ENCODE assay signal across 12 mouse cellular contexts in the genomic region with DNA sequence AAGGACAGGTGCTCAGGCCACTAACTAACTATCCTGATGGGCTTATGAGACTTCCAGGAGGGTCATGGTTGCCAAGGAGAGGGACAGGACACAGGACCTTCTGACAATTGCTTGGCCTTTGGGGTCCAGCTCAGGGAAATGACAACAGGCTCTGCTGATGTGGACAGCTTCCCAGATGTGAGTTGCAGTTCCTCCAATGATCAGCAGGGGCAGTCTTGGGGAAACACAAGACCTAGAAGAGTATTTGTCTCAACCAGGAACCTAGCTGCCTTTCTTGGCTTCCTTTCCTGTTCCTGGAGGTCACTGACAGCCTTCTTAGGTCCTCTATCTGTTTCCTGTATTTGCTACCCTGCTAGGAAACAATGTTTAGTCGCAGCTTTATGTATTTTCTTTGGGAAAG. TPM values are rescaled to one million over a fixed set of nuclear protein-coding genes. Genes with fewer than 3 reads are reported as not detected.
A peak's percentile ranks its signal among the peaks of the same experiment; 100 is the strongest.
DNase-seq lines count a peak whose midpoint lies in the region; ATAC-seq and TF ChIP-seq lines count a peak whose summit lies in the region.
"Had no signal": no experiment of that assay in that cellular context is flagged by ENCODE, and none has a peak within 500 bp of the region (broad histone marks: within the 10 kb centered on the region; RNA-seq: fewer than 3 reads in every experiment).

No protein-coding gene starts in this region.

- DNase-seq in adrenal gland, postnatal 14 days: peak; percentile 30
- DNase-seq in adrenal gland, postnatal 25 days: no peak
- DNase-seq in kidney, postnatal 4 days: peak; percentile 41 to 45
- peak; percentile 12 for DNase-seq in c-Kit-positive CD71-negative TER-119-negative erythroid progenitor cells, embryonic 14.5 days (ENCODE audit: low read depth)
- no peak for DNase-seq in layer of hippocampus, adult 9-10 months (ENCODE audit: low spot score)
- DNase-seq in yolk sac, embryonic 10.5 days (ENCODE audit: low spot score): no peak

- H3K9ac ChIP-seq in kidney, embryonic 15.5 days: no peak overlapping the region
- H3K9ac ChIP-seq: embryonic facial prominence, embryonic 13.5 days; limb, embryonic 15.5 days had no signal

- TF ChIP-seq POLR2A in small intestine, adult 2 months (IDR thresholded peaks at IDR 0.05; ENCODE audit: low read depth, low read length): no peak

- no peak for ATAC-seq in kidney, embryonic 15.5 days (replicated peaks; ENCODE audit: low FRiP score)

- no peak overlapping the region for H3K4me3 ChIP-seq in kidney, embryonic 15.5 days (replicated peaks)
- H3K4me3 ChIP-seq in small intestine, adult 2 months (ENCODE audit: low read depth, low read length): no peak overlapping the region
- H3K4me3 ChIP-seq: embryonic facial prominence, embryonic 13.5 days; limb, embryonic 15.5 days had no signal

- no peak overlapping the region for H3K27ac ChIP-seq in kidney, embryonic 15.5 days
- no peak overlapping the region for H3K27ac ChIP-seq in small intestine, adult 2 months (ENCODE audit: insufficient read depth, low read depth, low read length)
- H3K27ac ChIP-seq: embryonic facial prominence, embryonic 13.5 days; limb, embryonic 15.5 days had no signal

- no peak overlapping the region for H3K4me2 ChIP-seq in kidney, embryonic 15.5 days
- H3K4me2 ChIP-seq: embryonic facial prominence, embryonic 13.5 days; limb, embryonic 15.5 days had no signal

- H3K9me3 ChIP-seq in kidney, embryonic 15.5 days (replicated peaks): no peaks in the 10 kb centered on the region
- H3K9me3 ChIP-seq: embryonic facial prominence, embryonic 13.5 days; limb, embryonic 15.5 days had no signal

- H3K4me1 ChIP-seq in kidney, embryonic 15.5 days: no peaks in the 10 kb centered on the region
- no peaks in the 10 kb centered on the region for H3K4me1 ChIP-seq in small intestine, adult 2 months (ENCODE audit: control insufficient read depth, insufficient read depth, insufficient read length, low read length)
- H3K4me1 ChIP-seq: embryonic facial prominence, embryonic 13.5 days; limb, embryonic 15.5 days had no signal

- TF ChIP-seq CTCF in small intestine, adult 2 months (IDR thresholded peaks at IDR 0.05; ENCODE audit: extremely low read depth, insufficient read length, insufficient replicate concordance, low read depth, low read length): peak; percentile 33; the same call in 1 of the 2 replicates

- H3K36me3 ChIP-seq in kidney, embryonic 15.5 days: no peaks in the 10 kb centered on the region
- no peaks in the 10 kb centered on the region for H3K36me3 ChIP-seq in small intestine, adult 2 months (ENCODE audit: control insufficient read depth, insufficient read depth, low read length)
- H3K36me3 ChIP-seq: embryonic facial prominence, embryonic 13.5 days; limb, embryonic 15.5 days had no signal

- 7% methylated on average over 1 of the region's 1 CpGs for WGBS in kidney, embryonic 15.5 days
- 2% methylated on average over 1 of the region's 1 CpGs for WGBS in small intestine, adult 2 months

- H3K27me3 ChIP-seq in kidney, embryonic 15.5 days: no peaks in the 10 kb centered on the region
- no peaks in the 10 kb centered on the region for H3K27me3 ChIP-seq in small intestine, adult 2 months (ENCODE audit: control insufficient read depth, insufficient read depth, low read length)
- H3K27me3 ChIP-seq: embryonic facial prominence, embryonic 13.5 days; limb, embryonic 15.5 days had no signal

RNA-seq across cellular contexts. Expression of a gene that starts 17.4 kb away (rescaled TPM):
- total RNA-seq in adrenal gland, postnatal 14 days (2021): 0.23 and 0.33 TPM in 2 replicates
- total RNA-seq in adrenal gland, postnatal 25 days (2021): 0.24 and 0.33 TPM in 2 replicates
- polyA plus RNA-seq in kidney, embryonic 15.5 days (2015; fragmentation: Nextera tagmentation; extraction: Ambion mirVana): 0.09 and 0.13 TPM in 2 replicates
- not detected in 2 replicates for polyA plus RNA-seq in small intestine, adult 2 months (2012; rRNA removed)

RNA-seq across cellular contexts. Expression of a gene that starts 29.1 kb away (rescaled TPM):
- 5.3 and 7.8 TPM in 2 replicates for total RNA-seq in adrenal gland, postnatal 14 days (2021)
- 2.1 and 3.5 TPM in 2 replicates for total RNA-seq in adrenal gland, postnatal 25 days (2021)
- polyA plus RNA-seq in kidney, embryonic 15.5 days (2015; fragmentation: Nextera tagmentation; extraction: Ambion mirVana): 18.4 and 22.5 TPM in 2 replicates
- polyA plus RNA-seq in small intestine, adult 2 months (2012; rRNA removed): 0.52 and 0.68 TPM in 2 replicates

RNA-seq across cellular contexts. Expression of a gene that starts 58.8 kb away (rescaled TPM):
- total RNA-seq in adrenal gland, postnatal 14 days (2021): not detected in 2 replicates
- not detected in 2 replicates for total RNA-seq in adrenal gland, postnatal 25 days (2021)
- polyA plus RNA-seq in kidney, embryonic 15.5 days (2015; fragmentation: Nextera tagmentation; extraction: Ambion mirVana): not detected in 2 replicates
- not detected in 2 replicates for polyA plus RNA-seq in small intestine, adult 2 months (2012; rRNA removed)
- total RNA-seq: hematopoietic stem cell, adult 5-6 weeks had no signal
- polyA plus RNA-seq: embryonic facial prominence, embryonic 13.5 days; limb, embryonic 15.5 days; neural tube, embryonic 14.5 days had no signal

Comparison
In these comparisons a context has a peak if more than half of its experiments do, and no peak if none do; other contexts are left out.
1. DNase-seq: peak in adrenal gland, postnatal 14 days (single experiment), kidney, postnatal 4 days (2 of 2) and c-Kit-positive CD71-negative TER-119-negative erythroid progenitor cells, embryonic 14.5 days (single experiment); none in adrenal gland, postnatal 25 days (single experiment), layer of hippocampus, adult 9-10 months (single experiment) and yolk sac, embryonic 10.5 days (single experiment).